Mouse (Mus musculus) liver, embryonic 14.5 days (tissue): ENCODE measurements at regions not wholly inside any gene's neighbourhood (a gene's known extent, or its start where the extent isn't known, plus 50 kb on each side); places are given as distances from the start of the nearest gene placed in this dataset.

Experiments
- ATAC-seq: fragments of 200-750 bp; cut with Nextera tagmentation; 2 replicates; pipeline ENCODE4 v1.8.0; 2017; ENCODE audit warnings: moderate number of reproducible peaks, mild to moderate bottlenecking, moderate library complexity; ENCODE audit not compliant: insufficient read depth
- DNase-seq, 3 experiments: peaks; one replicate each; pipeline ENCODE4 v3.0.0-alpha.2; 2012 to 2013; ENCODE audit warnings: low read depth in 3 of 3, low spot score in 3 of 3
- H3K27ac ChIP-seq: fragments of 300-500 bp; sonication (generic); 2 replicates; pipeline ENCODE4 v1.5.1; 2014; ENCODE audit warnings: moderate library complexity, mild to moderate bottlenecking, control low read depth, inconsistent platforms
- H3K27me3 ChIP-seq: fragments of 300-500 bp; sonication (generic); 2 replicates; pipeline ENCODE4 v1.6.1; 2014; ENCODE audit warnings: mild to moderate bottlenecking, low read length, moderate library complexity; ENCODE audit not compliant: control insufficient read depth, insufficient read depth
- H3K36me3 ChIP-seq: fragments of 300-500 bp; sonication (generic); replicated peaks from 2 replicates; pipeline ENCODE4 v1.6.1; 2014; ENCODE audit warnings: low read depth; ENCODE audit not compliant: control insufficient read depth, insufficient read depth
- H3K4me1 ChIP-seq, 2 experiments: fragments of 200-500 bp in 1 of 2; fragments of 300-500 bp in 1 of 2; sonication (generic) in 1 of 2; replicated peaks; 2 replicates each; pipeline ENCODE4 v1.6.1; 2012 to 2014; ENCODE audit warnings: antibody characterized with exemption in 1 of 2, inconsistent platforms in 1 of 2, low read length in 1 of 2; ENCODE audit not compliant: control insufficient read depth in 2 of 2, insufficient read depth in 2 of 2
- H3K4me2 ChIP-seq: fragments of 300-500 bp; sonication (generic); 2 replicates; pipeline ENCODE4 v1.6.1; 2014; ENCODE audit warnings: low read depth, mild to moderate bottlenecking, control low read depth, moderate library complexity
- H3K4me3 ChIP-seq, 2 experiments: fragments of 200-500 bp in 1 of 2; fragments of 300-500 bp in 1 of 2; sonication (generic) in 1 of 2; 2 replicates each; pipeline ENCODE4 v1.5.1; 2012 to 2014; ENCODE audit warnings: low read depth in 2 of 2, low read length in 2 of 2, mild to moderate bottlenecking in 2 of 2, control low read depth in 1 of 2, inconsistent platforms in 1 of 2, moderate library complexity in 1 of 2; ENCODE audit not compliant: insufficient read depth in 1 of 2
- H3K9ac ChIP-seq: fragments of 300-500 bp; sonication (generic); replicated peaks from 2 replicates; pipeline ENCODE4 v1.6.1; 2014; ENCODE audit warnings: mild to moderate bottlenecking, control low read depth, moderate library complexity
- H3K9me3 ChIP-seq: fragments of 300-500 bp; sonication (generic); 2 replicates; pipeline ENCODE4 v1.6.1; 2016; ENCODE audit warnings: low read length, mixed read lengths; ENCODE audit not compliant: control insufficient read depth
- CTCF ChIP-seq: IDR thresholded peaks from 2 replicates; pipeline ENCODE4 v1.5.1; 2016; ENCODE audit warnings: antibody characterized with exemption, low read depth, control low read depth
- EP300 ChIP-seq: IDR thresholded peaks from 2 replicates; pipeline ENCODE4 v1.6.1; 2016; ENCODE audit warnings: antibody characterized with exemption, low read depth
- WGBS: fragments of 180-500 bp; shearing (Covaris S2); extraction: QIAGEN DNeasy Blood & Tissue Kit; methylation state at CpG from one replicate; pipeline ENCODE4 v1.1.7; 2014; ENCODE audit not compliant: insufficient replicate concordance; 5-methylcytosine and 5-hydroxymethylcytosine counted together

GRCm38 (mm10) chr4:105354097-105354496, 196.9 kb downstream of the Plpp3 start:
- WGBS: 49% methylated on average over 8 of the region's 8 CpGs
- no peaks in the 10 kb centered on the region; a peak in 1 of 4 replicates for H3K4me1 ChIP-seq
- H3K4me3 ChIP-seq: no peak overlapping the region
- H3K9ac ChIP-seq: no peak overlapping the region
- H3K27ac ChIP-seq: no peak overlapping the region
- DNase-seq (no peak), ATAC-seq (no peak)
- H3K27me3 ChIP-seq: no peaks in the 10 kb centered on the region
- H3K9me3 ChIP-seq: no peaks in the 10 kb centered on the region
- H3K4me2 ChIP-seq: no peak overlapping the region
- TF ChIP-seq EP300: no peak
- TF ChIP-seq CTCF: no peak
- H3K36me3 ChIP-seq: no peaks in the 10 kb centered on the region

- ATAC-seq: no peak
- Histone ChIP-seq H3K4me1 (no peaks in the 10 kb centered on the region; a peak in 1 of 4 replicates), H3K27ac (no peak overlapping the region), H3K4me3 (no peak overlapping the region), H3K9ac (no peak overlapping the region), H3K27me3 (no peaks in the 10 kb centered on the region), H3K36me3 (no peaks in the 10 kb centered on the region), H3K4me2 (no peak overlapping the region), H3K9me3 (no peaks in the 10 kb centered on the region)
- no peak for DNase-seq
- TF ChIP-seq CTCF: no peak
- no peak for TF ChIP-seq EP300
- 49% methylated on average over 3 of the region's 3 CpGs for WGBS
Measured at GRCm38 (mm10) chr4:105356616-105357015, 199.5 kb downstream of the Plpp3 start.

- 27% methylated on average over 2 of the region's 2 CpGs for WGBS
- Histone ChIP-seq H3K4me2 (no peak overlapping the region), H3K9me3 (no peaks in the 10 kb centered on the region), H3K9ac (no peak overlapping the region), H3K36me3 (no peaks in the 10 kb centered on the region), H3K27me3 (no peaks in the 10 kb centered on the region), H3K4me3 (no peak overlapping the region), H3K27ac (no peak overlapping the region), H3K4me1 (no peaks in the 10 kb centered on the region; a peak in 1 of 4 replicates)
- DNase-seq (no peak), ATAC-seq (no peak)
- TF ChIP-seq CTCF (no peak), EP300 (no peak)
Measured at GRCm38 (mm10) chr4:105358725-105359124, 201.6 kb downstream of the Plpp3 start.

- Histone ChIP-seq H3K4me2 (no peak overlapping the region), H3K4me3 (no peak overlapping the region), H3K27ac (no peak overlapping the region), H3K27me3 (no peaks in the 10 kb centered on the region), H3K9ac (no peak overlapping the region), H3K36me3 (no peaks in the 10 kb centered on the region), H3K4me1 (no peaks in the 10 kb centered on the region), H3K9me3 (no peaks in the 10 kb centered on the region)
- ATAC-seq (no peak), DNase-seq (no peak)
- 60% methylated on average over 6 of the region's 6 CpGs for WGBS
- TF ChIP-seq EP300: no peak
- no peak for TF ChIP-seq CTCF
Measured at GRCm38 (mm10) chr4:105364496-105364895, 207.3 kb downstream of the Plpp3 start.

GRCm38 (mm10) chr4:105365076-105365475, 207.9 kb downstream of the Plpp3 start:
- H3K36me3 ChIP-seq: no peaks in the 10 kb centered on the region
- DNase-seq (no peak), ATAC-seq (no peak)
- H3K4me1 ChIP-seq: no peaks in the 10 kb centered on the region
- H3K9ac ChIP-seq: no peak overlapping the region
- no peak overlapping the region for H3K4me2 ChIP-seq
- H3K4me3 ChIP-seq: no peak overlapping the region
- H3K9me3 ChIP-seq: no peaks in the 10 kb centered on the region
- TF ChIP-seq CTCF (no peak), EP300 (no peak)
- H3K27ac ChIP-seq: no peak overlapping the region
- 64% methylated on average over 5 of the region's 5 CpGs for WGBS
- no peaks in the 10 kb centered on the region for H3K27me3 ChIP-seq
